Mouse (Mus musculus) heart, adult 2 months (tissue): ENCODE results near the gene Nr2e3.

Experiments
- CTCF ChIP-seq: fragments of 200-600 bp; IDR thresholded peaks from 2 replicates; pipeline ENCODE4 v1.8.1; 2022; ENCODE audit warnings: antibody characterized with exemption, mild to moderate bottlenecking, moderate library complexity
- EP300 ChIP-seq: fragments of 200-500 bp; IDR thresholded peaks from 2 replicates; pipeline ENCODE4 v1.6.1; 2011; ENCODE audit warnings: low read depth, low read length, control low read depth; ENCODE audit not compliant: insufficient read depth
- POLR2A ChIP-seq: fragments of 200-500 bp; IDR thresholded peaks from 2 replicates; pipeline ENCODE4 v1.6.1; 2011; ENCODE audit warnings: mild to moderate bottlenecking, low read depth, low read length, control low read depth; ENCODE audit not compliant: insufficient read depth

DNA sequence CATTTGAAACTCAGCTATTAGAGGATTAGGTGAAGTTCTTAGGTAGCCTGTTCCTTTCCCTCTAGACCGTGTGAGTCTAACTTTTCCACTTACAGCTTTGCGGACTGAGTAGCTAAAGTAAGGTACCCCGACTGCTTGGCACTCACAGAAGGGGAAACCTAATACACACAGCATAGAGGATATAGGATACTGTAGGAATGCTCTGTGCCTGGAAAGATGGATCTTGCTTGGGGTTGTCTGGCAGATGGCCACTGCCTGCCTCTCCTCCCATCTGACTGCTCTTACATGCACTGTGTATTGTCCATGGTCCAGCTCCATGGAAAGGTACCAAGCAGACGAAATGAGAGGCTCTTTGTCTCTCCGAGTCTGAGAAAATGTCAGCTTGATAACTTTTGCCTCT, 30.9 kb upstream of the Nr2e3 start:
- TF ChIP-seq POLR2A (no peak), CTCF (no peak), EP300 (no peak)
